Mouse (Mus musculus) neutrophil, adult 5-6 weeks (primary cell): ENCODE data around the gene Pcbd2. TPM values are rescaled to one million over a fixed set of nuclear protein-coding genes. Genes with fewer than 3 reads are reported as not detected.

Experiments used
- ATAC-seq: fragments of 151-379, 151-347 bp; 2 replicates; pipeline ENCODE4 v1.8.0; 2017; ENCODE audit warnings: mild to moderate bottlenecking, moderate TSS enrichment; ENCODE audit not compliant: insufficient number of reproducible peaks, poor library complexity, low FRiP score, severe bottlenecking; ENCODE audit errors: extremely low read depth
- total RNA-seq: library from RNA; stranded (forward); fragments of 200-1000 nt; gene quantifications from 2 replicates; pipeline ENCODE4 v1.2.3, GENCODE M21; 2017

The Pcbd2 gene
- total RNA-seq, 1 experiment from 2014 or later, result 8.7 TPM

- no peak for ATAC-seq
Observed at GRCm38 (mm10) chr13:55730716-55731115, 3.5 kb downstream of the Pcbd2 start.

DNA sequence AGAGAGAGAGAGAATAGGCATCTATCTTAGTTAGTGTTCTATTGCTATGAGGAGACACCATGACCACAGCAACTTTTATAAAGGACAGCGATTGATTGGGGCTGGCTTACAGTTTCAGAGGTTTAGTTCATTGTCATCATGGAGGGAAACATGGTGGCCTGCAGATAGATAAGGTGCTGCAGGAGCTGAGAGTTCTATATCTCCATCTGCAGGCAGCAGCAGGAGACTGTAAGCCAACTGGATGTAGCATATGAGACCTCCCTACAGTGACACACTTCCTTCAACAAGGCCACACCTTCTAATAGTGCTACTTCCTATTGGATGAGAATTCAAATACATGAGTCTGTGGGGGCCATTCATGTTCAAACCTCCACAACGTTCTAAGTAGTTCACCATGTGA is 5.0 kb downstream of the Pcbd2 start:
- ATAC-seq, result no peak

DNA sequence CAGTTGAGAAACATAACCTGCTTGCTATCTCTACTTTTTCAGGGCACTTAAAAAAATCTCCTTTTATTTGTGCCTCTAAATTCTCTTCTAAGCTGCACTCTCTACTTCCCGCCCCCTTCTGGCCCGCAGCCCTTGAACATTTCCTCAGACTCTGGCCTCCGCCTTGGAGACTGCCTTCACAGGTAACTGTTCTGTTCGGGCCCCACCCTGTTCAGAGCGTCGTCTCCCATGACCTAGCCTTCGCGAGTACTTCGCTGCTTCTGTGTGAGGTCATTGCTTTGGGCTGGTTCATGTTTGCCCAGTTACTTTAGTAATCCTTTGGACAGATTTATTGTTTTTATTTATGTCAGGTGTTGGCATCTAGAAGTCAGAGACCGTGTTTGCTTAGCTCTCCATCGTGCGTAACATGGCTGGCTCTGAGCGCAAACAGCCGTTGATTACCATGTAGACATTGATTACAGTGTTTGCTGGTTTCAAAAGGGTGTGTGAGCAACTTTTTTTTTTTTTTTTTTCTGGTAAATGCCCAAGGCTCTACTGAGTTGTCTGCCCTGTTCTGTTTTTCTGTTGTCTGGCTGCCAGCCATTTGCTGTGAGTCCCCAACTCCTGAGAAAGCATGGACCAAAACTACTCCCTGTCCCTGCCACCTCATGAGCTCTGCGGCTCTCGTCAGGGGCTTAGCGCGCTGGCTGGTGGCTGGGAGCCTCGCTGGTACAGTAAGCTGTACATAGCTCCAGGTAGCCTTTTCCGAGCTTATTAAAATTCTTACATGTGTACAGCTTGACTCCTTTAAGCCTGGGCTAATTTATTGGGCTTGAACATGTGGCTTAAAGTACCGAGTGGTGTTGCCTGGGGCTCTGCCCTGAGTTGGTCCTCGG is 6.7 kb downstream of the Pcbd2 start:
- no peak for ATAC-seq

GRCm38 (mm10) chr13:55737885-55738284 is 10.7 kb downstream of the Pcbd2 start:
- ATAC-seq, result no peak

DNA sequence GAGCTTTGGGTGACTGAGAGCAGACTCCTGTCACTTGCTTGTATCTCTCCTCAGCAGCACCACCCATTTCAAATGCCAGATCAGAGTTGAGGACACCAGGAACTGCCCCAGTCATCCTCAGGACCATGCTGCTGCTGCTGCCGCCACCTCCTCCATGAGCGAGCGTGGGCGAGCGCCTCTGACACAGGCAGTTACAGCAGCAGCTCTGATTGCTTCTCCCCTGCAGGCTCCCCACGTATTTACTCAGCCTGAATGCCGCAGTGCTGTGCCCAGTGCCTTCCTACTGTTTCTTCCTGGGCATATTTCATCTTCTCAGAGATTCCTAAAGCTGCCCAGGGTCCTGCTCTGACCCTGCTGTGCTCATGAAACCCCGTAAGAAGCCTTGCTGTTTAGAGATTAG is 15.1 kb downstream of the Pcbd2 start:
- ATAC-seq, result no peak

DNA sequence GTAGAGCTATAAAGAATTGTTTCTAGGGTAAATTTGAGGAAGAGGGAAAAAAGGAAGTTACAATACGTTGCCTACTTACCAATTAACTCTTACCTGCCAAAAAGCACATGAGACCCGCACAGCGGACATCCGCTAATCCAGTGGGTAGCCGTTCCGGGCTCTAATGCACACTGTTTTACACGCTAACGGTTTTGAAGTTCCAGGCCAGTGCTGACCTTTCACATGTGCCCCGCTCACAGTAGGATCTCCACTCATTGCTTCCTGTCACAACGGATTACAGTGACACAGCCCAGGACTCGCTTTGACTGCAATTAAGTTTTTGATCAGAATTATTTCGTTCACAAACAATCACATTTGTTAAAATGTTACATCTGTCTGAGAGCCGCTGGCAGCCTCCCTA is 27.2 kb downstream of the Pcbd2 start:
- ATAC-seq, result no peak

DNA sequence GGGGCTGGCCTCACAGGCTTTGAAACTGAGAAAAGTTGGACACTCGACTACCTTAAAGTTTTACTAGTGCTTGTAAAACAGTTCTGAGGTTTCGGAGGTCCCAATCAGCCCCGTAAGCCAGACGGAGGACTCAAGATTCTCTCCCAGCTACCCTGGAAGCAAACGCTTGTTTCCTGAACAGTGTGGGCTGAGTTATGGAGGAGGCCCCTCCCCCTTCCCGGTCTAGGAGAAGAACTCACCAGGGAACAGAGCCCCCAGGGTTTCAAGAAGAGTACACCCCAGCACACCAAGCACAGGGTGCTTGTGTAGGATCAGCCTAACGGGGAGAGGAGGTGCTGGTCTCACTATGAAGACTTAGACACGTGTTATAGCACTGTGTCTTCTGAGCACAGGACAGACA is 29.6 kb downstream of the Pcbd2 start:
- no peak for ATAC-seq

GRCm38 (mm10) chr13:55757645-55758044 is 30.5 kb downstream of the Pcbd2 start:
- ATAC-seq, result no peak

- no peak for ATAC-seq
Observed at GRCm38 (mm10) chr13:55760576-55760975, 33.4 kb downstream of the Pcbd2 start.

- ATAC-seq, result no peak
Observed at GRCm38 (mm10) chr13:55761486-55761885, 34.3 kb downstream of the Pcbd2 start.

DNA sequence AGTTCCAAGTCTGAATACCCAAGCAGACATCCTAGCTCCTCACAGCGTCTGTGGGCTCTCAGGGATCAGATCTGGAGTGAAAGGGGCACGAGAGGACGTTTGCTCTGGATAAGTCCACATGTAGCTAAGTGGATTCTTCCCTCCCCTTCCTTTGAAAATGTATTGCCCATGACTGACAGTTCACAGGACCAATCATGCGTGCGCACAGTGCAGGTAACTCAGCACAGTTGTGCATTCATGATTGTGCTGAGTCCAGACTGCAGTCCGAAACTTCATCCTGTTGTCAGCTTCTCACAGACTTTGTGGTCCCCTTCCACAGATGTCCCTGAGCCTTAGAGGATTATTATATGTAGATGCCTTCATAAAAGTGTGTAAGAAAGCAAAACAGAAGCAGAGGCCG is 47.2 kb downstream of the Pcbd2 start:
- no peak for ATAC-seq

DNA sequence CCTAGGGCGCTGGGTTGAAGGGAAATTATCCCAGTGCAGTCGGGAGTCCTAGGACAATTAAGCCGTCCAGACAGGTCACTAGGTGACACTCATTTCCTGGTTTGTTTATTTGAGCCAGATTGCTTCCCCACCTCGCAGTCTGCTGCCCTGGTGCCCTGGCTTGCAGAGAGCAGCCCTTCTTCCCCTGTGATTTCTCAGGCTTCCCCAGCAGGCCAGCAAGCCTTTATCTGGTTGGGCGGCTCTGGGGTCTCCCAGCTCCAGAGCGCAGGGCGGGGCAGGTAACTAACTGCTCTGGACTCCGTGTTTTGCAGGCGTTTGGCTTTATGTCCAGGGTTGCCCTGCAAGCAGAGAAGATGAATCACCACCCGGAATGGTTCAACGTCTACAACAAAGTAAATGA is 47.9 kb downstream of the Pcbd2 start:
- no peak for ATAC-seq

DNA sequence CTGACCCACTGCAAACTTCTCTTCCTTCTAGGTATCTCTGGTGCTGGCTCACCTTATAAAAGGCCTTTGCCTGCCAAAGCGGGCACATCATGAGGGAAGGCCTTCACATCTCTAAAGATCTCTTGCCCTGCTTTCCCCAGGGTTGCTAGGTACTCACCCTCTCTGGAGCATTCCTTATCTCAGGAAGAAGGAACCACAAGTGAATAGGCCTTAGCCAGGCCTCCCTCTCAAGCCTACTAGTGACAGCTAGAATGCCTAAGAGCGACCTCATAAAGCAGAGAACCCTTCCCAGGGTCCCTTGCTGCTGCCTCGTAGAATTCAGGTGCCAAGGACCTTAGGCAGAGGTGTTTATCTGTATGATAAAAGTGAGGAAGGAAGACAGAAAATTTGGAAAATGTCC is 57.1 kb downstream of the Pcbd2 start, which contains the start of gene Catsper3:
TSS of gene Catsper3 (plus strand) at position 301 of the 400 bp plus-strand sequence.
- ATAC-seq, result no peak

DNA sequence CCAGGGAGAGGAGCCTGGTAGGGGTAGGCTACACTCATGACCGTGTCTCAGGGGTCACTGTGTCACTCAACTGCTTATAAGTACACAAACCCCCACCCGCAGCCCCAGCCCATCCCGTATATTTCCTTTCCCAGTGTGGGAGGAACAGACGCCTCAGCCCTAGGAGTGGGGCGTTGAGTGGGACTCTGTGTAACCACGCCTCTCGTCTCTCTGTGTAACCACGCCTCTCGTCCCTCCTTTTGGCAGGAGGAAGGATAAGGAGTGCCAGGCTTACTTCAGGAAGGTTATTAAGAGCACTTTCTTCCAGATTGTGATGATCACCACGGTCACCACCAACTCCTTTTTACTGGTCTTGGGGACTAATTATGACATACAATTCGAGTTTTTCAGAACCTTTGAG is 59.0 kb downstream of the Pcbd2 start:
- no peak for ATAC-seq

DNA sequence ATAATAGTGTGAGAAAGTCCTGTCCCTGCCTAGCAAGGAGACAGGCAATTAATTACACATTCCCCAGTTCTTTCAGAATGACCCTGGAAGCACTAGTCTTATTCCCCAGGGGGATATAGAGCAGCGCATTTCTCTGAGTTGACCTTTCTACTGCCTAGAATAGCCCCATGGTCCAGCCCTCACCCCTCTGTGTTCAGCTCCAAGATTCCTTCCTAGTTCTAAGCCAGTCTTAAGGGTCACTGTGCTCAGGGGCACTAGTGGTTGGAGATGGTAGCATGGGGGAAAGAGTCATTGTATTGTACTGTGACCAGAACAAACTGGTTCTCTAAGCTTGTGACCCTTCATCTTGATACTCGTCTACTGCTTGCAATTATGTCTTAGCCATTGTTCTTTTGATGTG is 74.1 kb downstream of the Pcbd2 start:
- no peak for ATAC-seq

GRCm38 (mm10) chr13:55803973-55804372 is 76.8 kb downstream of the Pcbd2 start:
- no peak for ATAC-seq

- no peak for ATAC-seq
Observed at GRCm38 (mm10) chr13:55809041-55809623, 82.0 kb downstream of the Pcbd2 start.

- ATAC-seq, result no peak
Observed at GRCm38 (mm10) chr13:55809707-55810106, 82.5 kb downstream of the Pcbd2 start.

GRCm38 (mm10) chr13:55810947-55811346 is 83.8 kb downstream of the Pcbd2 start:
- no peak for ATAC-seq

- no peak for ATAC-seq
Observed at GRCm38 (mm10) chr13:55813490-55814016, 86.4 kb downstream of the Pcbd2 start.
